Mouse (Mus musculus): ENCODE data around the gene Fads1. TPM values are rescaled to one million over a fixed set of nuclear protein-coding genes. Genes with fewer than 3 reads are reported as not detected.
A peak's percentile ranks its signal among the peaks of the same experiment; 100 is the strongest.

The Fads1 gene
- polyA plus RNA-seq, 1 experiment from 2014 or later, result 60.2 TPM

- ATAC-seq (ENCODE audit: low read depth) (no peak), DNase-seq (no peak)
- H3K4me2 ChIP-seq, result no peak overlapping the region
- no peak overlapping the region for H3K9ac ChIP-seq
- WGBS (ENCODE audit: insufficient replicate concordance), result 77% methylated on average over 11 of the region's 11 CpGs
- no peaks in the 10 kb centered on the region for H3K9me3 ChIP-seq (replicated peaks)
- H3K27me3 ChIP-seq, result no peaks in the 10 kb centered on the region
- H3K27ac ChIP-seq, result no peak overlapping the region
- no peak overlapping the region for H3K4me3 ChIP-seq (replicated peaks)
- H3K36me3 ChIP-seq, result peaks cover 97% of the 10 kb centered on the region
- H3K4me1 ChIP-seq (replicated peaks), result peaks cover 30% of the 10 kb centered on the region
Measured at GRCm38 (mm10) chr19:10194337-10194736, 11.6 kb downstream of the Fads1 start.

- Histone ChIP-seq H3K27me3 (no peaks in the 10 kb centered on the region), H3K4me3 (replicated peaks) (no peak overlapping the region), H3K4me2 (no peak overlapping the region), H3K4me1 (replicated peaks) (peaks cover 38% of the 10 kb centered on the region), H3K36me3 (peaks cover 97% of the 10 kb centered on the region), H3K9ac (no peak overlapping the region), H3K9me3 (replicated peaks) (no peaks in the 10 kb centered on the region), H3K27ac (no peak overlapping the region; the same call in 1 of the 2 replicates)
- 80% methylated on average over 5 of the region's 5 CpGs for WGBS (ENCODE audit: insufficient replicate concordance)
- ATAC-seq (ENCODE audit: low read depth) (no peak), DNase-seq (no peak)
Measured at GRCm38 (mm10) chr19:10195252-10195651, 12.6 kb downstream of the Fads1 start.

- Histone ChIP-seq H3K4me3 (replicated peaks) (no peak overlapping the region), H3K4me1 (replicated peaks) (peaks cover 37% of the 10 kb centered on the region), H3K27ac (no peak overlapping the region; the same call in 1 of the 2 replicates), H3K27me3 (no peaks in the 10 kb centered on the region), H3K9me3 (replicated peaks) (no peaks in the 10 kb centered on the region), H3K4me2 (no peak overlapping the region), H3K9ac (no peak overlapping the region), H3K36me3 (peaks cover 99% of the 10 kb centered on the region)
- ATAC-seq (ENCODE audit: low read depth), result no peak
- WGBS (ENCODE audit: insufficient replicate concordance), result 92% methylated on average over 4 of the region's 4 CpGs
- no peak for DNase-seq
Measured at GRCm38 (mm10) chr19:10197130-10197529, 14.4 kb downstream of the Fads1 start.

- 69% methylated on average over 2 of the region's 2 CpGs for WGBS (ENCODE audit: insufficient replicate concordance)
- ATAC-seq (ENCODE audit: low read depth), result no peak
- Histone ChIP-seq H3K4me3 (replicated peaks) (no peak overlapping the region), H3K27me3 (no peaks in the 10 kb centered on the region), H3K4me2 (no peak overlapping the region), H3K9me3 (replicated peaks) (no peaks in the 10 kb centered on the region), H3K36me3 (peaks cover 88% of the 10 kb centered on the region), H3K9ac (no peak overlapping the region), H3K27ac (no peak overlapping the region), H3K4me1 (replicated peaks) (peaks cover 46% of the 10 kb centered on the region)
- DNase-seq, result no peak
Measured at GRCm38 (mm10) chr19:10198286-10198685, 15.6 kb downstream of the Fads1 start.

GRCm38 (mm10) chr19:10198723-10199122 is 16.0 kb downstream of the Fads1 start:
- 25% methylated on average over 3 of the region's 3 CpGs for WGBS (ENCODE audit: insufficient replicate concordance)
- peaks cover 46% of the 10 kb centered on the region for H3K4me1 ChIP-seq (replicated peaks)

GRCm38 (mm10) chr19:10203146-10203847 is 20.6 kb downstream of the Fads1 start:
- peak overlapping the region; percentile 96 for H3K4me2 ChIP-seq
- peak overlapping the region; percentile 94 for H3K9ac ChIP-seq
- ATAC-seq (ENCODE audit: low read depth), result peak; percentile 84
- peaks cover 67% of the 10 kb centered on the region for H3K36me3 ChIP-seq
- DNase-seq, result peak; percentile 74
- WGBS (ENCODE audit: insufficient replicate concordance), result under 1% methylated on average over 23 of the region's 23 CpGs
- H3K4me1 ChIP-seq (replicated peaks), result peaks cover 55% of the 10 kb centered on the region
- no peaks in the 10 kb centered on the region for H3K27me3 ChIP-seq
- H3K4me3 ChIP-seq (replicated peaks), result peak overlapping the region; percentile 91
- no peaks in the 10 kb centered on the region for H3K9me3 ChIP-seq (replicated peaks)
- peak overlapping the region; percentile 96 for H3K27ac ChIP-seq

More at GRCm38 (mm10) chr19:10198723-10199122, 16.0 kb downstream of the Fads1 start:
- H3K9ac ChIP-seq, result no peak overlapping the region
- peak; percentile 67 for DNase-seq
- no peaks in the 10 kb centered on the region for H3K9me3 ChIP-seq (replicated peaks)
- no peak overlapping the region for H3K4me3 ChIP-seq (replicated peaks)
- H3K27ac ChIP-seq, result 0 out of 2 replicates have a peak overlapping the region, but pooled peaks have one; percentile 21
- no peaks in the 10 kb centered on the region for H3K27me3 ChIP-seq
- no peak overlapping the region for H3K4me2 ChIP-seq
- H3K36me3 ChIP-seq, result peaks cover 84% of the 10 kb centered on the region
- no peak for ATAC-seq (ENCODE audit: low read depth)

GRCm38 (mm10) chr19:10203848-10204615 is 21.3 kb downstream of the Fads1 start, which contains the start of the genes Tmem258 and Fen1:
Gene Tmem258 (plus strand): TSS chr19:10204014.
Gene Fen1 (minus strand): TSS chr19:10204169.
- peaks cover 51% of the 10 kb centered on the region for H3K4me1 ChIP-seq (replicated peaks)
- ATAC-seq (ENCODE audit: low read depth) (peak; percentile 80), DNase-seq (peak; percentile 87)
- peak within 1 kb of the TSS; percentile 96 for H3K4me2 ChIP-seq
- peaks cover 68% of the 10 kb centered on the region for H3K36me3 ChIP-seq
- under 1% methylated on average over 40 of the region's 40 CpGs for WGBS (ENCODE audit: insufficient replicate concordance)
- H3K9ac ChIP-seq, result peak within 1 kb of the TSS; percentile 94
- H3K27ac ChIP-seq, result peak within 1 kb of the TSS; percentile 96
- H3K4me3 ChIP-seq (replicated peaks), result peak within 1 kb of the TSS; percentile 91
- no peaks in the 10 kb centered on the region for H3K9me3 ChIP-seq (replicated peaks)
- H3K27me3 ChIP-seq, result no peaks in the 10 kb centered on the region

- no peaks in the 10 kb centered on the region for H3K27me3 ChIP-seq
- no peak; the same call in 1 of the 2 replicates for ATAC-seq (ENCODE audit: low read depth)
Measured at GRCm38 (mm10) chr19:10204616-10205001, 21.9 kb downstream of the Fads1 start.

GRCm38 (mm10) chr19:10205051-10205450 is 22.4 kb downstream of the Fads1 start:
- Histone ChIP-seq H3K36me3 (peaks cover 68% of the 10 kb centered on the region), H3K9ac (peak overlapping the region; percentile 94), H3K27me3 (no peaks in the 10 kb centered on the region), H3K4me3 (replicated peaks) (peak overlapping the region; percentile 91), H3K9me3 (replicated peaks) (no peaks in the 10 kb centered on the region), H3K4me2 (peak overlapping the region; percentile 96), H3K27ac (peak overlapping the region; percentile 96), H3K4me1 (replicated peaks) (peaks cover 41% of the 10 kb centered on the region)
- ATAC-seq (ENCODE audit: low read depth) (no peak), DNase-seq (no peak)
- 65% methylated on average over 6 of the region's 6 CpGs for WGBS (ENCODE audit: insufficient replicate concordance)

More at GRCm38 (mm10) chr19:10204616-10205001, 21.9 kb downstream of the Fads1 start:
- no peaks in the 10 kb centered on the region for H3K9me3 ChIP-seq (replicated peaks)
- H3K4me3 ChIP-seq (replicated peaks), result peak overlapping the region; percentile 91
- peak overlapping the region; percentile 94 for H3K9ac ChIP-seq
- peak; percentile 59 for DNase-seq
- H3K4me2 ChIP-seq, result peak overlapping the region; percentile 96
- peaks cover 45% of the 10 kb centered on the region for H3K4me1 ChIP-seq (replicated peaks)
- under 1% methylated on average over 5 of the region's 5 CpGs for whole genome bisulfite sequencing (ENCODE audit: insufficient replicate concordance)
- H3K27ac ChIP-seq, result peak overlapping the region; percentile 96
- H3K36me3 ChIP-seq, result peaks cover 68% of the 10 kb centered on the region

- Histone ChIP-seq H3K4me2 (no peak overlapping the region), H3K36me3 (peaks cover 81% of the 10 kb centered on the region), H3K4me3 (replicated peaks) (no peak overlapping the region), H3K27me3 (no peaks in the 10 kb centered on the region), H3K9me3 (replicated peaks) (no peaks in the 10 kb centered on the region), H3K9ac (no peak overlapping the region), H3K27ac (no peak overlapping the region), H3K4me1 (replicated peaks) (peaks cover 33% of the 10 kb centered on the region)
- no peak for DNase-seq
- 75% methylated on average over 3 of the region's 3 CpGs for WGBS (ENCODE audit: insufficient replicate concordance)
- no peak for ATAC-seq (ENCODE audit: low read depth)
Measured at GRCm38 (mm10) chr19:10208851-10209250, 26.2 kb downstream of the Fads1 start.

GRCm38 (mm10) chr19:10210885-10211284 is 28.2 kb downstream of the Fads1 start:
- H3K27me3 ChIP-seq, result no peaks in the 10 kb centered on the region
- DNase-seq (no peak), ATAC-seq (ENCODE audit: low read depth) (peak; percentile 52; the same call in 1 of the 2 replicates)
- no peak overlapping the region for H3K27ac ChIP-seq
- no peak overlapping the region for H3K4me2 ChIP-seq
- no peak overlapping the region for H3K4me3 ChIP-seq (replicated peaks)
- H3K9me3 ChIP-seq (replicated peaks), result no peaks in the 10 kb centered on the region
- 48% methylated on average over 4 of the region's 4 CpGs for WGBS (ENCODE audit: insufficient replicate concordance)
- H3K36me3 ChIP-seq, result peaks cover 78% of the 10 kb centered on the region
- peaks cover 19% of the 10 kb centered on the region for H3K4me1 ChIP-seq (replicated peaks)
- H3K9ac ChIP-seq, result no peak overlapping the region
